Mouse (Mus musculus) CH12.LX (cell line): ENCODE results near the gene Gm12184. TPM values are rescaled to one million over a fixed set of nuclear protein-coding genes. Genes with fewer than 3 reads are reported as not detected.

Experiments
- DNase-seq: peaks from one replicate; pipeline ENCODE4 v3.0.0-alpha.2; 2013; ENCODE audit errors: extremely low read depth
- H3K27ac ChIP-seq: 2 replicates; pipeline ENCODE4 v1.5.1; 2012; ENCODE audit warnings: low read depth, mild to moderate bottlenecking, control low read depth, moderate library complexity; ENCODE audit not compliant: insufficient read depth
- H3K27me3 ChIP-seq: replicated peaks from 2 replicates; pipeline ENCODE3; 2012; ENCODE audit warnings: inconsistent platforms
- H3K36me3 ChIP-seq, 2 experiments: replicated peaks in 1 of 2; 2 replicates each; pipeline versions ENCODE3 to v1.6.1; 2012; ENCODE audit warnings: inconsistent platforms in 1 of 2, low read length in 1 of 2, mild to moderate bottlenecking in 1 of 2, mixed read lengths in 1 of 2, moderate library complexity in 1 of 2; ENCODE audit not compliant: control insufficient read depth in 1 of 2, insufficient read depth in 1 of 2
- H3K4me1 ChIP-seq, 2 experiments: 2 replicates each; pipeline ENCODE4 v1.6.1; 2012; ENCODE audit warnings: inconsistent platforms in 1 of 2, moderate library complexity in 1 of 2; ENCODE audit not compliant: insufficient read depth in 2 of 2, control insufficient read depth in 1 of 2
- H3K4me2 ChIP-seq: 2 replicates; pipeline ENCODE4 v1.6.1; 2012; ENCODE audit warnings: low read depth, mild to moderate bottlenecking, control low read depth; ENCODE audit not compliant: poor library complexity, insufficient read depth, severe bottlenecking
- H3K4me3 ChIP-seq, 3 experiments: fragments of 150-350 bp in 1 of 3; sonication (generic) in 1 of 3; replicated peaks in 1 of 3; 2 replicates each; pipeline versions ENCODE3 to v1.5.1; 2011 to 2012; ENCODE audit warnings: low read depth in 2 of 3, low read length in 2 of 3, mild to moderate bottlenecking in 2 of 3, moderate library complexity in 2 of 3, control low read depth in 1 of 3, improper control_type of control experiment in 1 of 3, inconsistent platforms in 1 of 3, mixed read lengths in 1 of 3; ENCODE audit not compliant: poor library complexity in 1 of 3
- H3K79me2 ChIP-seq: replicated peaks from 2 replicates; pipeline ENCODE4 v1.6.1; 2012; ENCODE audit warnings: mild to moderate bottlenecking, moderate library complexity; ENCODE audit not compliant: control insufficient read depth, poor library complexity, insufficient read depth, severe bottlenecking; ENCODE audit errors: extremely low read depth
- H3K9ac ChIP-seq: 2 replicates; pipeline ENCODE4 v1.6.1; 2012; ENCODE audit warnings: low read depth, mild to moderate bottlenecking, control low read depth, moderate library complexity; ENCODE audit not compliant: insufficient read depth
- H3K9me3 ChIP-seq: replicated peaks from 2 replicates; pipeline ENCODE3; 2012; ENCODE audit warnings: low read length, inconsistent platforms, mixed read lengths
- CTCF ChIP-seq, 2 experiments: IDR thresholded peaks in 1 of 2; conservative IDR thresholded peaks in 1 of 2; 2 replicates each; pipeline ENCODE4 v1.5.1; 2011 to 2012; ENCODE audit warnings: low read depth in 2 of 2, low read length in 2 of 2, improper control_type of control experiment in 1 of 2, inconsistent platforms in 1 of 2, mild to moderate bottlenecking in 1 of 2, moderate library complexity in 1 of 2
- E2F4 ChIP-seq: IDR thresholded peaks from 2 replicates; pipeline ENCODE4 v1.6.1; 2011; ENCODE audit warnings: low read depth, low read length, improper control_type of control experiment; ENCODE audit not compliant: insufficient replicate concordance
- GABPA ChIP-seq: IDR thresholded peaks from 2 replicates; pipeline ENCODE4 v1.6.1; 2012; ENCODE audit warnings: low read depth, low read length, improper control_type of control experiment, inconsistent platforms; ENCODE audit not compliant: insufficient replicate concordance
- HCFC1 ChIP-seq: IDR thresholded peaks from 2 replicates; pipeline ENCODE4 v1.6.1; 2012; ENCODE audit warnings: low read depth, mild to moderate bottlenecking, inconsistent platforms, low read length, improper control_type of control experiment
- JUND ChIP-seq: conservative IDR thresholded peaks from 2 replicates; pipeline ENCODE4 v1.6.1; 2011; ENCODE audit warnings: low read depth, low read length, improper control_type of control experiment
- KAT2A ChIP-seq: IDR thresholded peaks from 2 replicates; pipeline ENCODE4 v1.6.1; 2012; ENCODE audit warnings: low read length, improper control_type of control experiment, inconsistent platforms; ENCODE audit not compliant: insufficient replicate concordance
- MAX ChIP-seq: IDR thresholded peaks from 2 replicates; pipeline ENCODE4 v1.6.1; 2011; ENCODE audit warnings: low read length, improper control_type of control experiment
- MEF2A ChIP-seq: IDR thresholded peaks from 2 replicates; pipeline ENCODE4 v1.6.1; 2014; ENCODE audit warnings: low read depth, mild to moderate bottlenecking, inconsistent platforms, low read length, improper control_type of control experiment, borderline replicate concordance
- MXI1 ChIP-seq: IDR thresholded peaks from 2 replicates; pipeline ENCODE4 v1.6.1; 2011; ENCODE audit warnings: mild to moderate bottlenecking, low read depth, low read length, improper control_type of control experiment
- MYC ChIP-seq: IDR thresholded peaks from 2 replicates; pipeline ENCODE4 v1.6.1; 2011; ENCODE audit warnings: low read depth, mild to moderate bottlenecking, improper control_type of control experiment, low read length
- RCOR1 ChIP-seq: conservative IDR thresholded peaks from 2 replicates; pipeline ENCODE4 v1.6.1; 2012; ENCODE audit warnings: low read depth, mild to moderate bottlenecking, inconsistent platforms, low read length, improper control_type of control experiment
- SIN3A ChIP-seq: IDR thresholded peaks from 2 replicates; pipeline ENCODE4 v1.6.1; 2012; ENCODE audit warnings: low read length, improper control_type of control experiment, inconsistent platforms
- SMC3 ChIP-seq: IDR thresholded peaks from 2 replicates; pipeline ENCODE4 v1.6.1; 2011; ENCODE audit warnings: low read depth, low read length, improper control_type of control experiment
- TBP ChIP-seq: conservative IDR thresholded peaks from 2 replicates; pipeline ENCODE4 v1.6.1; 2011; ENCODE audit warnings: low read depth, low read length, improper control_type of control experiment
- TCF12 ChIP-seq: IDR thresholded peaks from 2 replicates; pipeline ENCODE4 v1.6.1; 2014; ENCODE audit warnings: low read depth, mild to moderate bottlenecking, inconsistent platforms, low read length, improper control_type of control experiment
- UBTF ChIP-seq: IDR thresholded peaks from 2 replicates; pipeline ENCODE4 v1.6.1; 2012; ENCODE audit warnings: low read depth, mild to moderate bottlenecking, inconsistent platforms, low read length, improper control_type of control experiment, moderate library complexity
- ZC3H11A ChIP-seq: IDR thresholded peaks from 2 replicates; pipeline ENCODE4 v1.6.1; 2012; ENCODE audit warnings: low read depth, mild to moderate bottlenecking, inconsistent platforms, low read length, improper control_type of control experiment
- ZMIZ1 ChIP-seq: IDR thresholded peaks from 2 replicates; pipeline ENCODE4 v1.6.1; 2012; ENCODE audit warnings: low read depth, mild to moderate bottlenecking, inconsistent platforms, low read length, improper control_type of control experiment
- dilution Hi-C: fragments of 300-500 bp; cut with MboI; formaldehyde crosslinking; loops from 2 replicates; pipeline ENCODE4 v1.14.3; 2020; ENCODE audit warnings: low sequenced_read_pairs; ENCODE audit not compliant: extremely low pct_unique_long_range_greater_than_20kb, extremely low pct_ligation_motif_present
- in situ Hi-C: fragments of 300-500 bp; cut with MboI; formaldehyde crosslinking; loops from 3 replicates; pipeline ENCODE4 v1.14.3; 2019; ENCODE audit warnings: low sequenced_read_pairs, low pct_ligation_motif_present, low pct_unique_long_range_greater_than_20kb, mixed read lengths
- polyA plus RNA-seq: library from polyadenylated mRNA; unstranded; fragments of >175 nt; gene quantifications from 2 replicates; pipeline ENCODE4 v1.2.1, GENCODE M21; 2012; ENCODE audit warnings: low read depth; ENCODE audit not compliant: insufficient read length
- total RNA-seq, 2 experiments: library from RNA; depleted of rRNA; stranded (reverse); fragments of 300-350 nt in 1 of 2; fragments of >200 nt in 1 of 2; gene quantifications; 2 replicates each; pipeline ENCODE4 v1.2.3; 2012 to 2014

The Gm12184 gene
- total and polyA plus RNA-seq, 3 experiments: 5.6 to 51.6 (median 7.1) TPM

GRCm38 (mm10) chr11:48874465-48874864 is 48.0 kb upstream of the Gm12184 start (continued):
- TF ChIP-seq CTCF (conservative IDR thresholded peaks at IDR 0.05 in 1 of 2, IDR thresholded peaks at IDR 0.05 in 1 of 2; ENCODE audit: low read depth in 2 of 2, low read length in 2 of 2) (peak; percentile 84 to 97), MEF2A (no peak), UBTF (no peak), E2F4 (no peak), RCOR1 (no peak), ZMIZ1 (no peak), SMC3 (peak; percentile 99), GABPA (no peak), MYC (peak; percentile 88), KAT2A (no peak), JUND (0 out of 2 replicates have a peak, but pooled peaks have one; percentile 21), TCF12 (no peak), MAX (peak; percentile 62; the same call in 1 of the 2 replicates), ZC3H11A (peak; percentile 98), HCFC1 (no peak), TBP (no peak), MXI1 (no peak; the same call in 1 of the 2 replicates)
- TF ChIP-seq, all 38 proteins: peak for 10

GRCm38 (mm10) chr11:48873591-48874290 is 47.3 kb upstream of the Gm12184 start:
- H3K79me2 ChIP-seq: peaks cover 12% of the 10 kb centered on the region
- no peak overlapping the region for H3K27ac ChIP-seq
- H3K9me3 ChIP-seq: no peaks in the 10 kb centered on the region
- no peak for DNase-seq
- in situ Hi-C loops: loop anchor here (5.0 to 25.0 kb wide), 4 partner anchors 229 to 539 kb away; partner anchors contain the start of genes Mgat1 and Olfr1389
- no peak overlapping the region for H3K4me3 ChIP-seq
- dilution Hi-C loops: no loop called here
- peaks cover 2 to 44% of the 10 kb centered on the region in 2 experiments; a peak in 2 of 4 replicates for H3K4me1 ChIP-seq
- TF ChIP-seq MAX (no peak), SIN3A (0 out of 2 replicates have a peak, but pooled peaks have one; percentile 3), GABPA (no peak)
- H3K27me3 ChIP-seq: no peaks in the 10 kb centered on the region
- H3K4me2 ChIP-seq: no peak overlapping the region
- H3K36me3 ChIP-seq: peaks cover 0 to 4% of the 10 kb centered on the region in 2 experiments
- H3K9ac ChIP-seq: no peak overlapping the region
